Comparison of ENCODE assay signal across 12 mouse cellular contexts in the genomic region with DNA sequence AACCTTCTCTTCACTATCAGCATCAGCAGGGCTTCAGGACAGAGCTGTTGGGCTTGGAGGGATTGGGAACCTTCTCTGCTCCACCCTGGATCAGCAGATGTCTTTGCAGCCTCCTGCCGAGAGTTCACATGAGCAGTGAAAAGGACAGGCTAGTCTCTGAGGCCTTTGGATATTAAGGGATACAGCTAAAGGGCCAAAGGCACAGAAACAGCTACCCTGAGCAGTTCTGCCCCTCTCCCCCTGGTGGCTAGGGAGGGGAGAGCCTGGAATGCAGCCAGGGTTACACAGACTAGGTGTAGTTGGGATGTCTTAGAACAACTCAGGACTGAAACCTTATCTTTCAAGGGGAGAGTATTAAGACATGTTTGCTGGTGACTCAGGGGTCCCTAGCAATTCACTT. TPM values are rescaled to one million over a fixed set of nuclear protein-coding genes. Genes with fewer than 3 reads are reported as not detected.
DNase-seq lines count a peak whose midpoint lies in the region; ATAC-seq lines count a peak whose summit lies in the region.
"Had no signal": no experiment of that assay in that cellular context is flagged by ENCODE, and none has a peak within 500 bp of the region (broad histone marks: within the 10 kb centered on the region; RNA-seq: fewer than 3 reads in every experiment).

No protein-coding gene starts in this region.

- no peaks in the 10 kb centered on the region for H3K9me3 ChIP-seq in kidney, embryonic 16.5 days (ENCODE audit: low read length)
- H3K9me3 ChIP-seq: heart, embryonic 15.5 days; lung, embryonic 15.5 days had no signal

- H3K36me3 ChIP-seq in kidney, embryonic 16.5 days (ENCODE audit: insufficient read depth, low read length), result peaks cover 5% of the 10 kb centered on the region; the same call in 1 of the 2 replicates
- H3K36me3 ChIP-seq: heart, embryonic 15.5 days had no signal

- no peak overlapping the region for H3K27ac ChIP-seq in kidney, embryonic 16.5 days (ENCODE audit: low read length)
- H3K27ac ChIP-seq: heart, embryonic 15.5 days; lung, embryonic 15.5 days had no signal

- H3K9ac ChIP-seq in kidney, embryonic 16.5 days (replicated peaks; ENCODE audit: low read length), result no peak overlapping the region
- H3K9ac ChIP-seq: heart, embryonic 15.5 days; lung, embryonic 15.5 days had no signal

- H3K27me3 ChIP-seq in kidney, embryonic 16.5 days (ENCODE audit: insufficient read depth, low read length), result no peaks in the 10 kb centered on the region
- H3K27me3 ChIP-seq: heart, embryonic 15.5 days; lung, embryonic 15.5 days had no signal

- WGBS in kidney, embryonic 16.5 days, result 50% methylated on average over 1 of the region's 1 CpGs

- DNase-seq in adrenal gland, postnatal 14 days, result peak; percentile 57
- DNase-seq in adrenal gland, adult 8-10 months, result no peak
- DNase-seq in kidney, postnatal 10 days, result peak; percentile 67
- peak; percentile 63 for DNase-seq in thymus, postnatal 4 days
- no peak for DNase-seq in thymus, adult 18-20 months
- no peak for DNase-seq in spleen, postnatal 36 days (ENCODE audit: low spot score in 2 of 2)
- DNase-seq in adrenal gland, postnatal 4 days (ENCODE audit: low spot score in 2 of 2), result no peak

- H3K4me3 ChIP-seq in kidney, embryonic 16.5 days (ENCODE audit: low read length), result no peak overlapping the region
- H3K4me3 ChIP-seq: heart, embryonic 15.5 days; lung, embryonic 15.5 days had no signal

- H3K4me1 ChIP-seq in kidney, embryonic 16.5 days (ENCODE audit: insufficient read depth, low read length), result peaks cover 31% of the 10 kb centered on the region

- no peak for ATAC-seq in kidney, embryonic 16.5 days (ENCODE audit: low FRiP score, low TSS enrichment)

- no peak overlapping the region for H3K4me2 ChIP-seq in kidney, embryonic 16.5 days (replicated peaks; ENCODE audit: low read depth, low read length)
- H3K4me2 ChIP-seq: lung, embryonic 15.5 days had no signal

RNA-seq across cellular contexts. Expression of a gene that starts 10.7 kb away (rescaled TPM):
- total RNA-seq in adrenal gland, postnatal 14 days (2021), result not detected in 2 replicates
- not detected for total RNA-seq in adrenal gland, adult 8-10 months (2022)
- 0.30 and 0.67 TPM in 2 replicates for polyA plus RNA-seq in kidney, embryonic 16.5 days (2015; fragmentation: Nextera tagmentation; extraction: Ambion mirVana)
- total RNA-seq in adrenal gland, postnatal 4 days (2021), result not detected
- polyA plus RNA-seq: C2C12; embryonic facial prominence, embryonic 11.5 days had no signal

RNA-seq across cellular contexts. Expression of a gene that starts 18.8 kb away (rescaled TPM):
- total RNA-seq in adrenal gland, postnatal 14 days (2021), result 18.7 and 19.9 TPM in 2 replicates
- total RNA-seq in adrenal gland, adult 8-10 months (2022), result 10 to 100 TPM; 13.4 to 21.9 (median 19.1) TPM
- 12.4 and 14.4 TPM in 2 replicates for polyA plus RNA-seq in kidney, embryonic 16.5 days (2015; fragmentation: Nextera tagmentation; extraction: Ambion mirVana)
- 10 to 100 TPM; 22.5 to 29.7 TPM for total RNA-seq in adrenal gland, postnatal 4 days (2021)

RNA-seq across cellular contexts. Expression of a gene that starts 45.5 kb away (rescaled TPM):
- 34.9 and 37.7 TPM in 2 replicates for total RNA-seq in adrenal gland, postnatal 14 days (2021)
- total RNA-seq in adrenal gland, adult 8-10 months (2022), result 10 to 100 TPM; 29.5 to 36.7 (median 34.0) TPM
- polyA plus RNA-seq in kidney, embryonic 16.5 days (2015; fragmentation: Nextera tagmentation; extraction: Ambion mirVana), result 40.7 and 44.3 TPM in 2 replicates
- 10 to 100 TPM; 47.2 to 52.5 TPM for total RNA-seq in adrenal gland, postnatal 4 days (2021)

RNA-seq across cellular contexts. Expression of a gene that starts 48.6 kb away (rescaled TPM):
- total RNA-seq in adrenal gland, postnatal 14 days (2021), result 118 and 125 TPM in 2 replicates
- 100 to 1,000 TPM; 156 to 167 (median 161) TPM for total RNA-seq in adrenal gland, adult 8-10 months (2022)
- polyA plus RNA-seq in kidney, embryonic 16.5 days (2015; fragmentation: Nextera tagmentation; extraction: Ambion mirVana), result 324 and 333 TPM in 2 replicates
- 100 to 1,000 TPM; 132 to 140 TPM for total RNA-seq in adrenal gland, postnatal 4 days (2021)

Comparison
In these comparisons a context has a peak if more than half of its experiments do, and no peak if none do; other contexts are left out.
1. DNase-seq: peak in adrenal gland, postnatal 14 days (single experiment), kidney, postnatal 10 days (single experiment) and thymus, postnatal 4 days (single experiment); none in adrenal gland, adult 8-10 months (single experiment), thymus, adult 18-20 months (0 of 2), spleen, postnatal 36 days (0 of 2) and adrenal gland, postnatal 4 days (0 of 2).